Mouse (Mus musculus): ENCODE measurements at regions not wholly inside any gene's neighbourhood (a gene's known extent, or its start where the extent isn't known, plus 50 kb on each side); places are given as distances from the start of the nearest gene placed in this dataset.

- peak; percentile 4 for DNase-seq (ENCODE audit: low read depth)
Measured at GRCm38 (mm10) chr13:31503832-31504231, 52.1 kb upstream of the Foxq1 start.

GRCm38 (mm10) chr13:31504316-31504715 lies 51.6 kb upstream of the Foxq1 start:
- DNase-seq (ENCODE audit: low read depth), result peak; percentile 47

- peak; percentile 77 for DNase-seq (ENCODE audit: low read depth)
Measured at GRCm38 (mm10) chr13:31505386-31505785, 50.5 kb upstream of the Foxq1 start.

Data from naive thymus-derived CD4-positive, alpha-beta T cell, adult 2 months (primary cell).